Mouse (Mus musculus): ENCODE data around the gene Mlh1.
A peak's percentile ranks its signal among the peaks of the same experiment; 100 is the strongest.

Mlh1 gene

GRCm38 (mm10) chr9:111286468-111286867 lies 14.9 kb upstream of the Mlh1 start:
- DNase-seq (ENCODE audit: low read depth, low spot score): no peak

- peak; percentile 50 for DNase-seq (ENCODE audit: low read depth, low spot score)
These were observed 14.1 kb upstream of the Mlh1 start for GRCm38 (mm10) chr9:111285676-111286075.

- peak; percentile 47 for DNase-seq (ENCODE audit: low read depth, low spot score)
These were observed 13.5 kb upstream of the Mlh1 start for GRCm38 (mm10) chr9:111285061-111285460.

- no peak for DNase-seq (ENCODE audit: low read depth, low spot score)
These were observed 3.6 kb upstream of the Mlh1 start for GRCm38 (mm10) chr9:111275156-111275555.

- no peak for DNase-seq (ENCODE audit: low read depth, low spot score)
These were observed 2.4 kb upstream of the Mlh1 start for GRCm38 (mm10) chr9:111273958-111274357.

- no peak for DNase-seq (ENCODE audit: low read depth, low spot score)
These were observed 1.6 kb upstream of the Mlh1 start for GRCm38 (mm10) chr9:111272996-111273785.

- no peak for DNase-seq (ENCODE audit: low read depth, low spot score)
These were observed 765 bp upstream of the Mlh1 start for GRCm38 (mm10) chr9:111272356-111272755.

GRCm38 (mm10) chr9:111271056-111271433 lies 546 bp downstream of the Mlh1 start:
- peak; percentile 70 for DNase-seq (ENCODE audit: low read depth, low spot score)

GRCm38 (mm10) chr9:111270606-111271005 lies 985 bp downstream of the Mlh1 start:
- no peak for DNase-seq (ENCODE audit: low read depth, low spot score)

- no peak for DNase-seq (ENCODE audit: low read depth, low spot score)
These were observed 3.6 kb downstream of the Mlh1 start for GRCm38 (mm10) chr9:111267998-111268397.

GRCm38 (mm10) chr9:111261356-111261755 lies 10.2 kb downstream of the Mlh1 start:
- no peak for DNase-seq (ENCODE audit: low read depth, low spot score)

GRCm38 (mm10) chr9:111260360-111260985 lies 11.1 kb downstream of the Mlh1 start:
- no peak for DNase-seq (ENCODE audit: low read depth, low spot score)

- DNase-seq (ENCODE audit: low read depth, low spot score): peak; percentile 82
These were observed 19.3 kb downstream of the Mlh1 start for GRCm38 (mm10) chr9:111252161-111252869.

GRCm38 (mm10) chr9:111247682-111248246 lies 23.8 kb downstream of the Mlh1 start:
- peak; percentile 70 for DNase-seq (ENCODE audit: low read depth, low spot score)

GRCm38 (mm10) chr9:111245546-111245945 lies 26.0 kb downstream of the Mlh1 start:
- peak; percentile 80 for DNase-seq (ENCODE audit: low read depth, low spot score)

- peak; percentile 67 for DNase-seq (ENCODE audit: low read depth, low spot score)
These were observed 28.2 kb downstream of the Mlh1 start for GRCm38 (mm10) chr9:111243384-111243783.

GRCm38 (mm10) chr9:111239821-111240220 lies 31.8 kb downstream of the Mlh1 start:
- DNase-seq (ENCODE audit: low read depth, low spot score): no peak

GRCm38 (mm10) chr9:111237726-111238125 lies 33.9 kb downstream of the Mlh1 start:
- DNase-seq (ENCODE audit: low read depth, low spot score): no peak

- peak; percentile 53 for DNase-seq (ENCODE audit: low read depth, low spot score)
These were observed 36.9 kb downstream of the Mlh1 start for GRCm38 (mm10) chr9:111234701-111235100.

- no peak for DNase-seq (ENCODE audit: low read depth, low spot score)
These were observed 43.1 kb downstream of the Mlh1 start for GRCm38 (mm10) chr9:111228446-111228845.

GRCm38 (mm10) chr9:111223406-111223805 lies 48.2 kb downstream of the Mlh1 start:
- DNase-seq (ENCODE audit: low read depth, low spot score): no peak

GRCm38 (mm10) chr9:111221580-111221979 lies 50.0 kb downstream of the Mlh1 start:
- DNase-seq (ENCODE audit: low read depth, low spot score): no peak
